Mouse (Mus musculus): ENCODE measurements around the gene Rab3d.
"Not testable (repeated sequence)": the region's sequence is repeated elsewhere in the genome, so short reads cannot be mapped to it uniquely, and the experiment has no call there.

Rab3d gene

GRCm38 (mm10) chr9:21909474-21910223, 8.3 kb downstream of the Rab3d start:
- DNase-seq (ENCODE audit: low read depth in 2 of 2, low spot score in 2 of 2), result no peak

DNA sequence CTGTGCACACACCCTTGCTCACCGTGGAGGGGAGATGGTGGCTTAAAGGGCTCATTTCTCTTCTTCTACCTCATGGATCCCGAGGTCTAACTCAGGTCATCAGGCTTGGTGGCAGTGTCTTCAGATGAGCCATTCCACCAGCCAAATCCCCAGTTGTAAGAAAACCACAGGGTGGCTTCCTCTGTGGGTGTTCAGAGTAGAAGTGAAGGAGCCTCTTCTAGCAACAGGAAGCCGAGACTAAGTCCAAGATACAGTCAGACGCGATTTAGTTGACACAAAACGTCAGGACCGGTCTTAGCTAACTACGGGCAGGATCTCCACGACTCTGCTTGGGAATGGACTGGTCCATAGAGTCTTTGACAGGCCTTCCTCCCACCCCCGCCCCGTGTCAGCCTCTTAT, 9.8 kb downstream of the Rab3d start:
- DNase-seq (ENCODE audit: low read depth in 2 of 2, low spot score in 2 of 2), result peak in 1 of 2 experiments; percentile 4

DNA sequence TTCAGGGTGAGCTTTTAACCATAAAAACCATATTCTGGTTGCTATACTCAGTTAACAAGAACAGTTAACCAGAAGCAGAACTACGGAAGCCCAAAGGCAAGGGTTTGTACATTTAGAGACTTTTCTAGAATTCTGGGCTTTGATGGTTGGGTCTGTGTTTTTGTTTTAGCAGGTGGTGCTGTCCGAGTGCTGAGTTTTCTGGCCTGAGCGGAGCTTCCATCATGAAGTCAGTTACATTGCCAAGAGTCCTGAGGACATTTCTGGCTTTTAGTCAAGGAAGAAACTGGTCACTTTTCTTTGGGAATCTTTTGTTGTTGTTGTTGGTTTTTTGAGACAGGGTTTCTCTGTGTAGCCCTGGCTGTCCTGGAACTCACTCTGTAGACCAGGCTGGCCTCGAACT, 14.0 kb downstream of the Rab3d start:
- DNase-seq (ENCODE audit: low read depth in 2 of 2, low spot score in 2 of 2), result no peak

- DNase-seq (ENCODE audit: low read depth in 2 of 2, low spot score in 2 of 2), result peak in 1 of 2 experiments; percentile 35
These were observed 16.7 kb downstream of the Rab3d start for GRCm38 (mm10) chr9:21901223-21901820.

DNA sequence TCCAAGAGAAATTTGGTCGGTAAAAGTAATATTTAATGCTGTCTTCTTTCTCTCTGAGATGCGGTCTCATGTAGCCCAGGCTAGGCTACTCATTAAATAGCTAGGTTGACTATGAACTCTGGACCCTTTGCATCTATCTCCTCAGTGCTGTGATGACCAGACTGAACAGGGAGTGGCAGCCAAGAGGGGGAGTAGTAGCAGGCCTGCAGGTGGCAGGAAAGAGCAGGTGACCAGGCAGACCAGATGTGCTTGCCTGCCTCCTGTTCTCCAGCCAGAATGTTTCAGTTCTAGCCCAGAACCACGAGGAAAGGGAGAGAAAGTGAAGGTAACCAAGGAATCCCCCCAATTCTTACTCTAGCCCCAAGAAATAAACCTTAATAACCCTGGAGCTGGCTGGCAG, 28.8 kb downstream of the Rab3d start:
- DNase-seq (ENCODE audit: low read depth in 2 of 2, low spot score in 2 of 2), result no peak

GRCm38 (mm10) chr9:21876601-21877000, 41.4 kb downstream of the Rab3d start:
- DNase-seq (ENCODE audit: low read depth in 2 of 2, low spot score in 2 of 2), result no peak

- no peak for DNase-seq (ENCODE audit: low read depth in 2 of 2, low spot score in 2 of 2)
These were observed 45.8 kb downstream of the Rab3d start for GRCm38 (mm10) chr9:21872204-21872603.

DNA sequence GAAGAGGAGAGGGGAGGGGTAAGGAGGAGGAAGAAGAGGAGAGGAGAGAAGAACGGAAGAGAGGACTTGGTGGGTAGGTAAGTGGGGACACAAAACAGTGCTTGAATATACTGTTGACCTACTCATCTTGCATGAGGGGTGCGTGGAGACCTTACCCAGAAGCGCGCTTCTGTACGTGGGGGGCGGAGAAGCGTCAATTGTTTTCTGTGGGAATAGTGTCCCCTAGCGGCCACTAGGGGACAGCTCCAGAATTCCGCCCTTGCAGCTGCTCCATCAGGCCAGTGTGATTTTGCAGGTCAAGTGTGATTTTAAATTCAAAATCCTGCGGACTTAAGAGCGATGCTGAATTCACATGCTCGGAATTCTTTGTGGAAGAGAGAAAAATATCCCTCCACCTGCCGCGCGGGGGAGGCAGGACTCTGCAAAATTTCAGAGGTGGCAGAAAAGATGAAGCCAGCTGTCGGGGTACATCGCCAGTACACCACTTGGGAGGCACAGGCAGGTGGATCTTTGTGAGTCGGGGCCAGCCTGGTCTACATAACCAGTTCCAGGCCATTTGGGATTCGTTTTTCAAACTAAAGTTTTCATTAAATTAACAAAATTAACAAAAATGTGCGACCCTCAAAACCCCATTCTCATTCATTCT, 47.0 kb downstream of the Rab3d start:
- DNase-seq (ENCODE audit: low read depth in 2 of 2, low spot score in 2 of 2), result peak in 1 of 2 experiments; percentile 17

DNA sequence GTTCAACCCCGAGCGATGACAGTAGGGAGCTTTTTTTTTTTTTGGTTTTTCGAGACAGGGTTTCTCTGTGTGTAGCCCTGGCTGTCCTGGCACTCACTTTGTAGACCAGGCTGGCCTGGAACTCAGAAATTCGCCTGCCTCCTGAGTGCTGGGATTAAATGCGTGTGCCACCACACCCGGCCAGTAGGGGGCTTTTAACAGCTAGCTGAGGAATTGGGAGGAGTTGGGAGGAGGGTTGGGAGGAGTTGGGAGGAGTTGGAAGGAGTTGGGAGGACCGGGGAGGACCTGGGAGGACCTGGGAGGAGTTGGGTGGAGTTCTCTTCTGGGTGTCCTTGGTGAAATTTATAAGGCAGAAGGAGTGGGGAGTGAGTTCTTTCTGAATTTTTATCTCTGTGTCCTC, 48.7 kb downstream of the Rab3d start:
- DNase-seq (ENCODE audit: low read depth in 2 of 2, low spot score in 2 of 2), result not testable (repeated sequence)

- DNase-seq (ENCODE audit: low read depth in 2 of 2, low spot score in 2 of 2), result no peak
These were observed 50.3 kb downstream of the Rab3d start for GRCm38 (mm10) chr9:21867726-21868125.

GRCm38 (mm10) chr9:21866641-21867040, 51.4 kb downstream of the Rab3d start:
- DNase-seq (ENCODE audit: low read depth in 2 of 2, low spot score in 2 of 2), result no peak

GRCm38 (mm10) chr9:21865673-21866398, 52.2 kb downstream of the Rab3d start:
- DNase-seq (ENCODE audit: low read depth in 2 of 2, low spot score in 2 of 2), result no peak

GRCm38 (mm10) chr9:21862181-21862580, 55.8 kb downstream of the Rab3d start:
- DNase-seq (ENCODE audit: low read depth in 2 of 2, low spot score in 2 of 2), result no peak

DNA sequence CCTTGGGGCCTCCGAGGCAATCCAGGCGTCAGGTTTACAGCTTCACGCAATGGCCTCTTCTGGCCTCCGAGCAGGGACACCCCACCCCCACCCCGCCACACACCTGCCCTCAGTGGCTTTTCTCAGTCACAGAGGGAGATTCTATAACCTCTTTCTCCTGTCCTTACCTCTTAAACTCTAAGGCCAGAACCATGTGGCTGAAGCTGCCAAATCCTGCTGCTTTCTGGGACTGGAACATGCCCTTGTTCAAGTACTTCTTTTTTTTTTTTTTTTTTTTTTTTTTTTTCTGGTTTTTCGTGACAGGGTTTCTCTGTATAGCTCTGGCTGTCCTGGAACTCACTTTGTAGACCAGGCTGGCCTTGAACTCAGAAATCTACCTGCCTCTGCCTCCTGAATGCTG, 57.6 kb downstream of the Rab3d start:
- not testable (repeated sequence) for DNase-seq (ENCODE audit: low read depth in 2 of 2, low spot score in 2 of 2)

GRCm38 (mm10) chr9:21859606-21860005, 58.4 kb downstream of the Rab3d start:
- DNase-seq (ENCODE audit: low read depth in 2 of 2, low spot score in 2 of 2), result no peak

DNA sequence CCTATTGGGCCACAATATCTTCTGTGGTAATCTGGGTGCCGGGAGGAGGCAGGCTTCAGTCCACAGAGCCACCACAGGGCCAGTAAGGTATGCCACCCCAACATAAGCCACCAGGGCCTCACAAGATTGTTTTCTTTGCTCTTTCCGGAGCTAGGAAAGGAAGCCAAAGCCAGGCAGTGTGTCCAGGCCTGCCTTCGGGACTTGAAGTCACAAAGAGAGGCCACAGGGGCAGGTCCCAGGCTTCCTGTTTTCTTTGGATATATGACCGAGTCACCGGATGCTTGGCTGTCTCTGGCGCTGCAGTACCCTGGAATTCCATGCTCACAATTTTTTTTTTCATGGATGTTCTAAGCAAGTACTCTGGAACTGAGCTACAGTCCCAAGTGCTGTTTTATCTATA, 59.9 kb downstream of the Rab3d start:
- DNase-seq (ENCODE audit: low read depth in 2 of 2, low spot score in 2 of 2), result no peak

GRCm38 (mm10) chr9:21857501-21857900, 60.5 kb downstream of the Rab3d start:
- no peak for DNase-seq (ENCODE audit: low read depth in 2 of 2, low spot score in 2 of 2)
